Mouse (Mus musculus) B cell, adult 67 days (primary cell): ENCODE results near the gene Gm11634. TPM values are rescaled to one million over a fixed set of nuclear protein-coding genes. Genes with fewer than 3 reads are reported as not detected.

Experiments used
- total RNA-seq, 2 experiments: library from RNA; stranded (reverse); gene quantifications; 4 replicates each; pipeline ENCODE4 v1.2.4; 2023

Gm11634 gene
- not detected for total RNA-seq

GRCm38 (mm10) chr11:101599156-101599555, at the start of gene Gm11634:
Gm11634 (minus strand) TSS chr11:101599256.

GRCm38 (mm10) chr11:101626995-101627856, 28.2 kb upstream of the Gm11634 start, which contains the start of gene Rdm1:
Rdm1 (plus strand) TSS chr11:101627195.

GRCm38 (mm10) chr11:101582054-101583035, 16.7 kb downstream of the Gm11634 start, which contains the start of gene Tmem106a:
Tmem106a (plus strand) TSS chr11:101582242.

GRCm38 (mm10) chr11:101551751-101552475, 47.1 kb downstream of the Gm11634 start, which contains the start of the genes Brca1 and Nbr1:
Brca1 (minus strand) TSS chr11:101551955.
Nbr1 (plus strand) TSS chr11:101552149.

Other genes with a start within 250 kb of the Gm11634 start
- gene G6pc, start 231.7 kb downstream of the Gm11634 start, total RNA-seq, result not detected
- gene Aarsd1, start 181.6 kb downstream of the Gm11634 start, total RNA-seq, result 10 to 100 TPM; 30.7 to 36.3 TPM
- 1 to 10 TPM in 1 of 2 experiments, not detected in 1; 2.8 TPM for gene Gm27029, start 174.5 kb downstream of the Gm11634 start, total RNA-seq
- 10 to 100 TPM; 22.5 to 22.6 TPM for gene Rundc1, start 174.2 kb downstream of the Gm11634 start, total RNA-seq
- gene Ptges3l, start 173.9 kb downstream of the Gm11634 start, total RNA-seq, result 1 to 10 TPM; 1.9 to 2.6 TPM
- gene Rpl27, start 157.0 kb downstream of the Gm11634 start, total RNA-seq, result 100 to 1,000 TPM; 111 to 123 TPM
- 10 to 100 TPM; 72.3 to 76.1 TPM for gene Ifi35, start 150.8 kb downstream of the Gm11634 start, total RNA-seq
- under 1 TPM in 1 of 2 experiments, not detected in 1; 0.52 TPM for gene Rnd2, start 134.3 kb downstream of the Gm11634 start, total RNA-seq
- gene Vat1, start 133.0 kb downstream of the Gm11634 start, total RNA-seq, result 10 to 100 TPM; 18.7 to 19.2 TPM
- 1 to 10 TPM; 8.8 to 9.8 TPM for gene Brca1, start 47.3 kb downstream of the Gm11634 start, total RNA-seq
- gene Nbr1, start 47.1 kb downstream of the Gm11634 start, total RNA-seq, result 100 to 1,000 TPM; 128 to 161 TPM
- gene Tmem106a, start 17.0 kb downstream of the Gm11634 start, total RNA-seq, result 10 to 100 TPM in 1 of 2 experiments, 1 to 10 TPM in 1; 9.5 to 13.6 TPM
- 10 to 100 TPM; 57.8 to 65.9 TPM for gene Rdm1, start 27.9 kb upstream of the Gm11634 start, total RNA-seq
- 1 to 10 TPM; 2.2 to 4.6 TPM for gene Arl4d, start 66.3 kb upstream of the Gm11634 start, total RNA-seq
- gene Dhx8, start 133.7 kb upstream of the Gm11634 start, total RNA-seq, result 10 to 100 TPM; 79.1 to 84.1 TPM
- gene Etv4, start 186.1 kb upstream of the Gm11634 start, total RNA-seq, result not detected